Mouse (Mus musculus) ES-Bruce4 (cell line): ENCODE measurements around the gene Slc27a3.

Source experiments
- CTCF ChIP-seq: IDR thresholded peaks from one replicate; pipeline ENCODE4 v1.8.1; 2011; ENCODE audit warnings: low read depth, low read length
- EP300 ChIP-seq: IDR thresholded peaks from 2 replicates; pipeline ENCODE4 v1.6.1; 2011; ENCODE audit warnings: low read depth, low read length; ENCODE audit not compliant: insufficient read depth

GRCm38 (mm10) chr3:90386817-90387216 lies 2.9 kb downstream of the Slc27a3 start:
- no peak for TF ChIP-seq CTCF
- TF ChIP-seq EP300, result no peak
